Mouse (Mus musculus): ENCODE data around the gene Gmeb1. TPM values are rescaled to one million over a fixed set of nuclear protein-coding genes. Genes with fewer than 3 reads are reported as not detected.
"Not testable (repeated sequence)": the region's sequence is repeated elsewhere in the genome, so short reads cannot be mapped to it uniquely, and the experiment has no call there.

The Gmeb1 gene
- polyA plus RNA-seq, 1 experiment: 10.7 TPM

DNA sequence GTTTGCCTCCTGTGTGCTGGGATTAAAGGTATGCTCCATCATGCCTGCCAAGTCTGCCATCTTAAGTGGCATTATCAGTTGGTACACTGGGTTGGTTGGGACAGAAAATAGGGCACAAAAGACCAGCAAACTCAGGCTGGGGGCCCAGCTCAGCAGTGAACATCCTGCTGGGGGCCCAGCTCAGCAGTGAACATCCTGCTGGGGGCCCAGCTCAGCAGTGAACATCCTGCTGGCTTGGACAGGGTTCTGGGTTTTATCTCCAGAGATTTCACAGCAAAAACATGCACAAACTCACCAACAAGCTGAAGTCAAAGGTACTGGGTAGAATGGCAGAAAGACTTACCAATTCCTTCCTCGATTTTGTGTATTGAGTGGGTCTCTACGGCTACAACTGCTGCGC, 15.8 kb downstream of the Gmeb1 start:
- no peak for TF ChIP-seq CTCF (conservative IDR thresholded peaks at IDR 0.05; ENCODE audit: insufficient read depth, insufficient read length, low read depth, low read length)
- no peak for TF ChIP-seq POLR2A (IDR thresholded peaks at IDR 0.05; ENCODE audit: low read depth, low read length)
- Histone ChIP-seq H3K36me3 (ENCODE audit: control insufficient read depth, insufficient read depth, low read length) (peaks cover 2% of the 10 kb centered on the region), H3K27me3 (replicated peaks; ENCODE audit: control insufficient read depth, insufficient read depth, low read length) (no peaks in the 10 kb centered on the region), H3K4me3 (ENCODE audit: insufficient read depth, low read depth, low read length) (no peak overlapping the region), H3K27ac (ENCODE audit: insufficient read depth, low read depth, low read length) (no peak overlapping the region), H3K4me1 (ENCODE audit: control insufficient read depth, insufficient read depth, low read length) (no peaks in the 10 kb centered on the region)
- no peak for DNase-seq
- 95% methylated on average over 3 of the region's 3 CpGs for WGBS

GRCm38 (mm10) chr4:132241208-132241607, 20.2 kb downstream of the Gmeb1 start:
- no peaks in the 10 kb centered on the region for H3K4me1 ChIP-seq (ENCODE audit: control insufficient read depth, insufficient read depth, low read length)
- WGBS: 77% methylated on average over 3 of the region's 3 CpGs
- TF ChIP-seq CTCF (conservative IDR thresholded peaks at IDR 0.05; ENCODE audit: insufficient read depth, insufficient read length, low read depth, low read length) (no peak), POLR2A (IDR thresholded peaks at IDR 0.05; ENCODE audit: low read depth, low read length) (no peak)
- H3K27ac ChIP-seq (ENCODE audit: insufficient read depth, low read depth, low read length): no peak overlapping the region
- no peak overlapping the region for H3K4me3 ChIP-seq (ENCODE audit: insufficient read depth, low read depth, low read length)
- peaks cover 2% of the 10 kb centered on the region for H3K36me3 ChIP-seq (ENCODE audit: control insufficient read depth, insufficient read depth, low read length)
- DNase-seq: no peak
- H3K27me3 ChIP-seq (replicated peaks; ENCODE audit: control insufficient read depth, insufficient read depth, low read length): no peaks in the 10 kb centered on the region

GRCm38 (mm10) chr4:132240367-132240766, 21.0 kb downstream of the Gmeb1 start:
- whole genome bisulfite sequencing: 89% methylated on average over 3 of the region's 3 CpGs
- H3K4me1 ChIP-seq (ENCODE audit: control insufficient read depth, insufficient read depth, low read length): no peaks in the 10 kb centered on the region
- peaks cover 2% of the 10 kb centered on the region for H3K36me3 ChIP-seq (ENCODE audit: control insufficient read depth, insufficient read depth, low read length)
- TF ChIP-seq CTCF (conservative IDR thresholded peaks at IDR 0.05; ENCODE audit: insufficient read depth, insufficient read length, low read depth, low read length): no peak
- TF ChIP-seq POLR2A (IDR thresholded peaks at IDR 0.05; ENCODE audit: low read depth, low read length): no peak
- no peaks in the 10 kb centered on the region for H3K27me3 ChIP-seq (replicated peaks; ENCODE audit: control insufficient read depth, insufficient read depth, low read length)
- H3K27ac ChIP-seq (ENCODE audit: insufficient read depth, low read depth, low read length): no peak overlapping the region
- DNase-seq: no peak
- H3K4me3 ChIP-seq (ENCODE audit: insufficient read depth, low read depth, low read length): no peak overlapping the region

- DNase-seq: no peak
- 81% methylated on average over 4 of the region's 4 CpGs for WGBS
- Histone ChIP-seq H3K27ac (ENCODE audit: insufficient read depth, low read depth, low read length) (no peak overlapping the region), H3K4me1 (ENCODE audit: control insufficient read depth, insufficient read depth, low read length) (no peaks in the 10 kb centered on the region), H3K36me3 (ENCODE audit: control insufficient read depth, insufficient read depth, low read length) (peaks cover 2% of the 10 kb centered on the region), H3K4me3 (ENCODE audit: insufficient read depth, low read depth, low read length) (no peak overlapping the region), H3K27me3 (replicated peaks; ENCODE audit: control insufficient read depth, insufficient read depth, low read length) (no peaks in the 10 kb centered on the region)
- TF ChIP-seq POLR2A (IDR thresholded peaks at IDR 0.05; ENCODE audit: low read depth, low read length) (no peak), CTCF (conservative IDR thresholded peaks at IDR 0.05; ENCODE audit: insufficient read depth, insufficient read length, low read depth, low read length) (no peak)
Measured at GRCm38 (mm10) chr4:132238356-132238755, 23.0 kb downstream of the Gmeb1 start.

DNA sequence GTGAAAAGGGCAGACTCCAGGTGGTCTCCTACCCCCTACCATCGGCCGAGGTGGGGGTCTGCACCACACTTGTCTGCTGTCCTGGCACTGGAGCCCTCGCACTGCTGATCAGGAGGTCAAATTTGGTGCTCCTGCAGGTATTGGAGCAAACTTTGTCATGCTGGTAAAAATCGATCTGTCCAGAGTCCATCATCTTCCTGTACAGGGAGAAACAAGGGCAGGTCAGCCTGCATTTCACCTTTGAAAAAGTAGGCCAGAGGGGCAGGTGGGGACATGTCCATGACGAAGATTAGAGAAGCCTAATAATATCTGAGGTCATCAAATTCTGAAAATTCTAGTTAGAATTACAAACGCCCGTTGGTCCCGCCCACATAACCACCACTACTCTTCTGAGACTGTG, 26.7 kb downstream of the Gmeb1 start:
- H3K27ac ChIP-seq (ENCODE audit: insufficient read depth, low read depth, low read length): no peak overlapping the region
- H3K4me1 ChIP-seq (ENCODE audit: control insufficient read depth, insufficient read depth, low read length): no peaks in the 10 kb centered on the region
- DNase-seq: no peak
- TF ChIP-seq POLR2A (IDR thresholded peaks at IDR 0.05; ENCODE audit: low read depth, low read length): no peak
- no peak for TF ChIP-seq CTCF (conservative IDR thresholded peaks at IDR 0.05; ENCODE audit: insufficient read depth, insufficient read length, low read depth, low read length)
- WGBS: 91% methylated on average over 8 of the region's 8 CpGs
- no peak overlapping the region for H3K4me3 ChIP-seq (ENCODE audit: insufficient read depth, low read depth, low read length)
- H3K27me3 ChIP-seq (replicated peaks; ENCODE audit: control insufficient read depth, insufficient read depth, low read length): no peaks in the 10 kb centered on the region
- H3K36me3 ChIP-seq (ENCODE audit: control insufficient read depth, insufficient read depth, low read length): no peaks in the 10 kb centered on the region; the same call in none of the 2 replicates

DNA sequence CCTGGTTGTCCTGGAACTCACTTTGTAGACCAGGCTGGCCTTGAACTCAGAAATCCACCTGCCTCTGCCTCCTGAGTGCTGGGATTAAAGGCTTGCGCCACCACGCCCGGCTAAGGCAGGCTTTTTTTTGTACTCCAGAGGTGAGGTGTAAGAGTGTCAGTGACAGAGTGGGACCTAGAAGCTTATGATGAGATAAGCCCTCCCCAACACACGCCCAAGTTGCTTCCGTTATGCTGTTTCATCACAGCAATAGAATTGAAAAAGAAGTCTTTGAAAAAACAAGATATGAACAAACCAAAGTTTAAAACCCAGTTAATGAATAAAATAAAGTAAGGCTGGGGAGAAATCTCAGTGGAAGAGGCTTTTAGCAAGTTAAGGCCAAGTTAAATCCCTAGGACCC, 31.0 kb downstream of the Gmeb1 start:
- Histone ChIP-seq H3K4me3 (ENCODE audit: insufficient read depth, low read depth, low read length) (no peak overlapping the region), H3K27me3 (replicated peaks; ENCODE audit: control insufficient read depth, insufficient read depth, low read length) (no peaks in the 10 kb centered on the region), H3K36me3 (ENCODE audit: control insufficient read depth, insufficient read depth, low read length) (peaks cover 3% of the 10 kb centered on the region), H3K4me1 (ENCODE audit: control insufficient read depth, insufficient read depth, low read length) (no peaks in the 10 kb centered on the region), H3K27ac (ENCODE audit: insufficient read depth, low read depth, low read length) (no peak overlapping the region)
- TF ChIP-seq POLR2A (IDR thresholded peaks at IDR 0.05; ENCODE audit: low read depth, low read length) (no peak), CTCF (conservative IDR thresholded peaks at IDR 0.05; ENCODE audit: insufficient read depth, insufficient read length, low read depth, low read length) (no peak)
- WGBS: 98% methylated on average over 5 of the region's 5 CpGs
- DNase-seq: no peak

- H3K4me3 ChIP-seq (ENCODE audit: insufficient read depth, low read depth, low read length); H3K27me3 ChIP-seq (replicated peaks; ENCODE audit: control insufficient read depth, insufficient read depth, low read length); H3K36me3 ChIP-seq (ENCODE audit: control insufficient read depth, insufficient read depth, low read length); H3K27ac ChIP-seq (ENCODE audit: insufficient read depth, low read depth, low read length); H3K4me1 ChIP-seq (ENCODE audit: control insufficient read depth, insufficient read depth, low read length); DNase-seq: not testable (repeated sequence)
- WGBS: 84% methylated on average over 5 of the region's 5 CpGs
Measured at GRCm38 (mm10) chr4:132222001-132222400, 39.4 kb downstream of the Gmeb1 start.

DNA sequence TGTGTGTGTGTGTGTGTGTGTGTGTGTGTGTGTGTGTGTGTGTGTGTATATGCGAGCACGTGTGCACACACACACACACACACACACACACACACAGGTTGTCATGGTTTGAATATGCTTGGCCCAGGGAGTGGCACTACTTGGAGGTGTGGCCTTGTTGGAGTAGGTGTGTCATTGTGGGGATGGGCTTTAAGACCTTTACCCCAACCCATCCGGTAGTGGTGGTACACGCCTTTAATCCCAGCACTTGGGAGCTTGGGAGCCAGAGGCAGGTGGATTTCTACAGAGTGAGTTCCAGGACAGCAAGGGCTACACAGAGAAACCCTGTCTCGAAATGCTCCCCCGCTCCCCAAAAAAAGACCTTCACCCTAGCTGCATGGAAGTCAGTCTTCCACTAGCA, 43.0 kb downstream of the Gmeb1 start:
- H3K27ac ChIP-seq (ENCODE audit: insufficient read depth, low read depth, low read length); H3K27me3 ChIP-seq (replicated peaks; ENCODE audit: control insufficient read depth, insufficient read depth, low read length); H3K36me3 ChIP-seq (ENCODE audit: control insufficient read depth, insufficient read depth, low read length); H3K4me3 ChIP-seq (ENCODE audit: insufficient read depth, low read depth, low read length); DNase-seq; H3K4me1 ChIP-seq (ENCODE audit: control insufficient read depth, insufficient read depth, low read length): not testable (repeated sequence)
- 74% methylated on average over 5 of the region's 6 CpGs for WGBS

All from kidney, adult 2 months (tissue).